Mouse (Mus musculus): Measurements from ENCODE around the gene Il2rb. TPM values are rescaled to one million over a fixed set of nuclear protein-coding genes. Genes with fewer than 3 reads are reported as not detected.
A peak's percentile ranks its signal among the peaks of the same experiment; 100 is the strongest.

Gene Il2rb
- polyA plus RNA-seq, 1 experiment from 2014 or later = not detected

DNA sequence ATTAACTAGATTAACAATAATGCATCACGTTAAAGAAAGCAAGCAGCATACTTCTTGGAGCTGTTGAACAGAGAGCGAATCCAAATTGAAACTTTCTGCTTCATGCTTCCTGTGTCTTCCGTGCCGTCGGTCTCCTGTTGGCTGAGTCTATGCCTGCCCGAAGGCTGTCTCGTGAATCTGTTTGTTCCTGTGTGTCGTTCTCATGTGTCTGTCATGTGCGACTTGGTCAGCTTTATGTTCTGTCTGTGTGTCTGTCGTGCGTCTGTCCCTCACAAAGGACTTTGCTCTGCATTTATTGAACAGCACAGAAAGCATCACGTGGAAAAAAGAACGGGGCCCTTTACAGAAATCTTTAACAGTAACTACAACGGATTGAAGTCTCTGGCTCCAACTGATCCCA is 17.9 kb upstream of the Il2rb start:
- peaks cover 36% of the 10 kb centered on the region for H3K4me1 ChIP-seq
- WGBS = 91% methylated on average over 14 of the region's 14 CpGs
- no peaks in the 10 kb centered on the region for H3K36me3 ChIP-seq (replicated peaks)

DNA sequence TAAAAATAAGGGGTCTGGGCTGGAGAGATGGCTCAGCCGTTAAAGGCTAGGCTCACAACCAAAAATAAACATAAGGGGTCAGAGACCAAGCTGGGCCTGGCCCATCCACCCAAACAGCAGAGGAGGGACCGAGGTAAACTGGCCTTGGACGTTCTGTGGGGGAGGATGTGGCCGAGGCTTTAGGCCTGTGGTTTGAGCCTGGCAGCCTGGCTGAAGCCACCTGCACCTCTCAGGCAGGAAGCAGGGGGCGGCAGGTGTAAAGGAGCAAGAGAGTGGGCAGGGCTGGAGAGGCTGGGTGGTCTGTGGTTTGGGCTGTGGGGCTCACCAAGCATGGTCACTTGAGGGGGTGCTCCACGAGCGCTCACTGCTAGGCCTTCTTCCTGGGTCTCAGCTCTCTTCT is 16.9 kb upstream of the Il2rb start:
- Histone ChIP-seq H3K9me3 (no peaks in the 10 kb centered on the region), H3K36me3 (replicated peaks) (no peaks in the 10 kb centered on the region), H3K4me3 (no peak overlapping the region), H3K27me3 (ENCODE audit: poor library complexity, severe bottlenecking) (no peaks in the 10 kb centered on the region), H3K4me1 (peaks cover 31% of the 10 kb centered on the region), H3K27ac (no peak overlapping the region)
- 80% methylated on average over 7 of the region's 7 CpGs for WGBS
- no peak for DNase-seq (ENCODE audit: extremely low spot score, low spot score)

More for the DNA sequence above, 17.9 kb upstream of the Il2rb start:
- no peak overlapping the region for H3K4me3 ChIP-seq
- DNase-seq (ENCODE audit: extremely low spot score, low spot score) = no peak
- no peak overlapping the region for H3K27ac ChIP-seq
- no peaks in the 10 kb centered on the region for H3K27me3 ChIP-seq (ENCODE audit: poor library complexity, severe bottlenecking)
- no peaks in the 10 kb centered on the region for H3K9me3 ChIP-seq

DNA sequence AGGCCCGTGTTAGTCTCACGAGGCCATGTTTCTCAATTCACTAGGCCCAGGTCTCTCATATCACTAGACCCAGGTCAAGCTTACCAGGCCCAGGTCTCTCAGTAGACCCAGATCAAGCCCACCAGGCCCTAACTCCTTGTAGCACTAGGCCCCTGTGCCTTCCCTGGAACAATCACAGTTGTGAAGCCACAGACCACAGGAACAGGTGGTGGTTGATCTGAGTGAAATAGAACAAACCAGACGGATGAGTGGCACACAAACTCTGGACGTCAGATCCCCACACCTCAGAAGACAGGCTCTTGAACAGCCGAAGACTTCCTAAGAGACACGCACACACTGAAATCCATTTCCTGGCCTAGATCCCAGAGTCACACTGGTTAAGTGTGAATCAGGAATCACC is 15.7 kb upstream of the Il2rb start:
- DNase-seq (ENCODE audit: extremely low spot score, low spot score) = no peak
- WGBS = 89% methylated on average over 6 of the region's 6 CpGs
- Histone ChIP-seq H3K27me3 (ENCODE audit: poor library complexity, severe bottlenecking) (no peaks in the 10 kb centered on the region), H3K4me3 (no peak overlapping the region), H3K9me3 (no peaks in the 10 kb centered on the region), H3K36me3 (replicated peaks) (no peaks in the 10 kb centered on the region), H3K27ac (peak overlapping the region; percentile 82; the same call in 1 of the 2 replicates), H3K4me1 (peaks cover 29% of the 10 kb centered on the region)

DNA sequence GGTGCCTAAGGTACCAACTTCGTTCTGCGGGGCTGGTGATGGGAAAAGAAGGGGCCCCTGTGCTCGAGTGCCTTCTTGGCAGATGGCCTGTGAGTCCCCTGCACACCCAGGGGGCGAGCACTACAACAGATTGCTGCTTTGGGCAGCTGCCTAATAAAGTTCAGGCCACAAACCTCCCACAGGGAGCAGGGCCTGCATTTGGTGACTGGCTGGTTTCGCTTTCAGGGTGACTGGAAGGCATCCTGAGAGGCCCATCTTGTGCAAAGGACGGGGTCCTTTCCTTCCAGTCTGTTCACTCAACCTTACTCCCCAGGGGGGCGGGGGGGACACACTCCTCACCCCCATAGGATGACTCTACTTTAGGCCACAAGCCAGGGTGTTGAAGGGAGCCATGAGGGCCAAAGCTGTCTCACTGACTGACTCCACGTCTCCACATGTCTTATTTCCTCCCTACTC is 15.1 kb upstream of the Il2rb start:
- 74% methylated on average over 8 of the region's 8 CpGs for WGBS
- H3K4me1 ChIP-seq = peaks cover 23% of the 10 kb centered on the region
- DNase-seq (ENCODE audit: extremely low spot score, low spot score) = no peak
- H3K9me3 ChIP-seq = no peaks in the 10 kb centered on the region
- H3K36me3 ChIP-seq (replicated peaks) = no peaks in the 10 kb centered on the region
- H3K4me3 ChIP-seq = peak overlapping the region; percentile 25; the same call in 1 of the 2 replicates
- H3K27me3 ChIP-seq (ENCODE audit: poor library complexity, severe bottlenecking) = no peaks in the 10 kb centered on the region
- H3K27ac ChIP-seq = peak overlapping the region; percentile 82

DNA sequence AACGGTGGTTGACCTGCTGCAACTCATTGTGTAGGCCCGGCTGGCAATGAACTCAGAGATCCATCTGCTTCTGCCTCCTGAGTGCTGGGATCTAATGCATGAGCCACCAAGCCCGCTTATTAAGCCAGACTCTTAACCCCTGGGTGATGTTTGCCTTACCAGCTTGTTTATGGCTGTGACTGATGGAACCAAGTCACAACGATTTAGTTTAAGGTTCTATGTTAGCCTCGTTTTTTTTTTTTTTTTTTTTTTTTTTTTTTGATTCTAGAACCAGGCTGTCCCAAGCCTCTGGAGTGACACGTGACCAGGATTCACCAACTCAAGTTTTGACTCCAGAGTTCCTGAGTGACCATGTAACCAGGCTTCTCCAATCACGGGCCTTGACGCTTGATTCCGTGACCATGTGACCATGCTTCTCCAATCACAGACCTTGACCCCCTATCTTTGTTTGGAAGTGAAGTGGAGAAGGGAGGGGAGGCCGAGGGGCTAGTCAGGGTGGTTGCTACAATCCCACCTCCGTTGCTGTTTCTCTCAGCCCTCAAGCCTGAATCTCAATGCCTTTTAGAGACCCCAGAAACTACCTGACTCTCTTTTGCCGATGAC is 14.3 kb upstream of the Il2rb start:
- no peaks in the 10 kb centered on the region for H3K36me3 ChIP-seq (replicated peaks)
- H3K4me1 ChIP-seq = peaks cover 15% of the 10 kb centered on the region
- H3K27ac ChIP-seq = peak overlapping the region; percentile 82
- WGBS = 46% methylated on average over 12 of the region's 12 CpGs
- peak; percentile 37 for DNase-seq (ENCODE audit: extremely low spot score, low spot score)
- H3K4me3 ChIP-seq = peak overlapping the region; percentile 25; the same call in 1 of the 2 replicates
- H3K27me3 ChIP-seq (ENCODE audit: poor library complexity, severe bottlenecking) = no peaks in the 10 kb centered on the region
- peaks cover 6% of the 10 kb centered on the region; the same call in 1 of the 2 replicates for H3K9me3 ChIP-seq

DNA sequence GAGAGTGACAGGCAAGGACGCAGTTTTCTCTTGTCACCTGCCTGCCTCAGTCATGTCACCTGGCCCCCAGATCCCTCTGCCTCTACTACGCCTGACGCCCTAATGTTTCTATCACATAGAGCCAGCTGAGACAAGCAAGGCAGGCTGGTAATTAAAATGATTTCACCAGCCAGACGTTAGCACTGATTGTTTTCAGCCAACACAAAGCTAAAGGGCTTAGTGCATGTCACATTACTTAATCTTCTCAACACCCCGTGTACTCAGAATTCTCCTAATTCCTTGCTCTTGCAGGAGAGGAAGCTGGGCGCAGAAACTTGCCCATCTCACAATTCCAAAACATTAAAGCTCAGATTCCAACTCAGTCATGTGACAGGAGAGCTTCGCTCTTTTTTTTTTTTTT is 13.4 kb upstream of the Il2rb start:
- peaks cover 6% of the 10 kb centered on the region; the same call in 1 of the 2 replicates for H3K9me3 ChIP-seq
- no peak overlapping the region for H3K27ac ChIP-seq
- 70% methylated on average over 7 of the region's 7 CpGs for WGBS
- no peaks in the 10 kb centered on the region for H3K36me3 ChIP-seq (replicated peaks)
- H3K4me1 ChIP-seq = peaks cover 12% of the 10 kb centered on the region
- DNase-seq (ENCODE audit: extremely low spot score, low spot score) = no peak
- no peak overlapping the region for H3K4me3 ChIP-seq
- no peaks in the 10 kb centered on the region for H3K27me3 ChIP-seq (ENCODE audit: poor library complexity, severe bottlenecking)

DNA sequence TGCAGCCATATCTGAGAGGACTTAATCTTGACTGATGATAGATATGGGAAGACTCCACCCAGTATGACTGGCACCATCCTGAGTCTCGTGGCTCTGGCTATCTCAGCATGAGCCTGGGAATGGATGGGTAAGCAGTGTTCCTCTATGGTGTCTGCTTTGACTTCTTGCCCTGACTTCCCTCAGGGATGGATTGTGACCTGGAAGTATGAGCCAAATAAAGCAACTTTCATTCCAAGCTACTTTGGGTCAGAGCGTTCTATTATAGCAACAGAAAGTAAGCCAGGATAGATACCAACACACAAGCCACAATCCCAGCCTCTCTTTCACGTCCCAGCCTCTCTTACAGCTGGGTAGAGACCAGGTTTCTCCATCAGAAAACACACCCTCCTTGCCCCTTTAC is 10.5 kb upstream of the Il2rb start:
- no peak overlapping the region for H3K4me3 ChIP-seq
- WGBS = 84% methylated on average over 3 of the region's 3 CpGs
- peaks cover 6% of the 10 kb centered on the region; the same call in 1 of the 2 replicates for H3K9me3 ChIP-seq
- H3K4me1 ChIP-seq = peaks cover 12% of the 10 kb centered on the region
- H3K27ac ChIP-seq = no peak overlapping the region
- H3K36me3 ChIP-seq (replicated peaks) = no peaks in the 10 kb centered on the region
- DNase-seq (ENCODE audit: extremely low spot score, low spot score) = no peak
- H3K27me3 ChIP-seq (ENCODE audit: poor library complexity, severe bottlenecking) = no peaks in the 10 kb centered on the region

DNA sequence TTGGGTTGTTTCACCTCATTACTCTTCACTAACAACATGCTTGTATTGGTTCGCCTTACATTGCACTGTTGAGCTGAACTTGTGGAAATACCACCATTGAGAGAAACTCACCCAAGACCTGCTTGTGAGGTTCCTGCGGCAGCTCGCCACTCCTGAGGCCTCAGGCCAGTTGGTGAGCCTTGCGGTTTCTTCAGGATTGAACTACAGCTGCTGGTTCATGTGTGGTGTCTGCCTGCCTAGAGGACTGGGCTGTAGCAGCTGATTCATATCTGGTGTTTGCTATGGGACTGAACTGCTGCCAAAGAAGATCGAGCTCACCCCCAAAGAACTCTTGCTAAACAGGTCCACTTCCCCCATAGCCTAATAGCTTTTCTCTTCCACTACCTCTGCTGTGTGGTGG is 9.7 kb upstream of the Il2rb start:
- H3K36me3 ChIP-seq (replicated peaks) = no peaks in the 10 kb centered on the region
- no peak for DNase-seq (ENCODE audit: extremely low spot score, low spot score)
- peaks cover 7% of the 10 kb centered on the region for H3K4me1 ChIP-seq
- H3K9me3 ChIP-seq = peaks cover 6% of the 10 kb centered on the region; the same call in 1 of the 2 replicates
- no peak overlapping the region for H3K27ac ChIP-seq
- H3K27me3 ChIP-seq (ENCODE audit: poor library complexity, severe bottlenecking) = no peaks in the 10 kb centered on the region
- 96% methylated on average over 5 of the region's 5 CpGs for WGBS
- H3K4me3 ChIP-seq = no peak overlapping the region

DNA sequence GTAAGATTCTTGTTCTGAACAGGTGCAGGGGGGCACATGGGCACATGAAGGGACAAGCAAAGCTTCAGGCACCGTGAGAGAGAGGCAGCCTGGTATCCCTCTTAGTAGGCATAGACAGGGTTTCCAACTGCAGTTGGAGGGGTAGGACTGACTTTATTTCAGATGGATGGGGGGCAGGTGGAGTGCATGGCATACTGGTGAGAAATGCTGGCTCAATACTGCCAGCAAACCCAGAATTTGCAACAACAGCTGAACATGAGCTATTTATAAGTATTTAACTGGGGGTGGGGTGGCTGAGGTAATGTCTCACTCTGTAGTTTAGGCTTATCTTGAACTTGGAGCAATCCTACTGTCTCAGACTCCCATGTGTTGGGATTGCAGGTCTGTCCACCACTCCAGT is 8.9 kb upstream of the Il2rb start:
- DNase-seq (ENCODE audit: extremely low spot score, low spot score) = no peak
- 89% methylated on average over 1 of the region's 1 CpGs for WGBS
- peaks cover 3% of the 10 kb centered on the region; the same call in 1 of the 2 replicates for H3K4me1 ChIP-seq

DNA sequence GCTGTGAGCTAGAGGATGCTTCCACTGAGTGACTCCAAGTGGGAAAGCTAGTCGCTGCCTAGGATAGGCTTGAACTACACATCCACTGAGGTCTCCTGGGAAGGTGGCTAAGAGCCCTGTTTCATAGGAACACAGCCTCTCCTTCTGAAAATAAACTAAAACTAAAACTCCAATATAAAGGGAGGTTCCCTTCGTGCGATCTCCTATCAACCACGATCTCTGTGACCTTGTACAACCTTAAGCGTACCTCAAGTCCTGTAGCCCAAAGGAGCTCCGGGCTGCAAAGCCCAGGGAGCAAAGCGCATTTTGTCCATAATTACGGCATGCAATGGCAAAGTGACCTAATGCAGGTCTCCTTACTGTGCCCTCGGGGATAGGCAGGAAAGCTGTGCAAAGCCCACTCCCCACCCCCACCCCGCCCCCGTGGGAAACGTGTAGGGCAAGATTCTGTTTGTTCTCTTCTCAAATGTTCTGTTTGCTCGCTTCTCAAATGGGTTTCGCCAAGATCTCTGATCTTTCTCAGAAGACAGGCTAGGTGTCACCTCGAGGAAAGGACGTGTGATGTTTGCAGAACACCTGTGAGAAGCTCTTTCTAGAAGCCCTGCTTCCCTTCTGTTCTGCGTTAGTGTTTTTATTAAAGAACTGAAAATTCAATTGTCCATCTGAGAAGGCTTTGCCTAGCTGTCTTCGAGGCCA is 7.5 kb upstream of the Il2rb start:
- H3K27me3 ChIP-seq (ENCODE audit: poor library complexity, severe bottlenecking) = no peaks in the 10 kb centered on the region
- peaks cover 6% of the 10 kb centered on the region; the same call in 1 of the 2 replicates for H3K9me3 ChIP-seq
- H3K4me1 ChIP-seq = no peaks in the 10 kb centered on the region
- H3K27ac ChIP-seq = no peak overlapping the region
- no peaks in the 10 kb centered on the region for H3K36me3 ChIP-seq (replicated peaks)
- 87% methylated on average over 18 of the region's 18 CpGs for WGBS
- no peak overlapping the region for H3K4me3 ChIP-seq
- no peak for DNase-seq (ENCODE audit: extremely low spot score, low spot score)

More for the DNA sequence above, 8.9 kb upstream of the Il2rb start:
- Histone ChIP-seq H3K36me3 (replicated peaks) (no peaks in the 10 kb centered on the region), H3K4me3 (no peak overlapping the region), H3K27ac (no peak overlapping the region), H3K27me3 (ENCODE audit: poor library complexity, severe bottlenecking) (no peaks in the 10 kb centered on the region), H3K9me3 (peaks cover 6% of the 10 kb centered on the region; the same call in 1 of the 2 replicates)

DNA sequence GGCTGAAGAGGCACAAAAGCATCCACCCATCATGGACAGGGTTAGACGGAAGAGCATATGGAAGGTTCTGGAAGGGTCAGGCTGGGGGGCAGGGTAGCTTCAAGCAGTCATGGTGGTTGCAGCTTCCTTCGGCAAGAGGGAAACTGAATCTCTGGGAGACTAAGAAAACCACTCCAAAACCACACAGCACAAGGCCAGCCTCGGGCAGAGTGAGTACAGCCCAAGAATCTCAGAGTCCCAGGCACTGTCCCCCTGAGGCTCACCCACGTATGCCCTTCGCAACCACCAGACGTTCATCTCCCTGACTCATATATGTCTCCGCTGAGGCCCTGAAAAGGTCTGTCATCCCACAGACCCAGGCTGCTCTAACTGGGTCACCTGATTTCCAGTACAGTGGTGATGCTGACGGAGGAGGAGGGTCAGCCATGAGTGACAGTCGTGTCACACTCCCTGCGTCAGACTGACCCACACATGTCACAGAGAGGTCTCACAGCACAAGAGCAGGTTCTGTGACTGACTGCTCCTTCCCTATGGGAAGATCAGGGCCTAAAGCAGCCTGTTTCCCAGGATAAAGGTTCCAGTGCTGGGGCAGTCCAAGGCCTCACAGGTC is 1.6 kb downstream of the Il2rb start:
- 0 out of 2 replicates have a peak, but pooled peaks cover 3% of the 10 kb centered on the region for H3K4me1 ChIP-seq
- 85% methylated on average over 10 of the region's 10 CpGs for WGBS
- H3K27me3 ChIP-seq (ENCODE audit: poor library complexity, severe bottlenecking) = no peaks in the 10 kb centered on the region
- H3K36me3 ChIP-seq (replicated peaks) = no peaks in the 10 kb centered on the region
- no peak for DNase-seq (ENCODE audit: extremely low spot score, low spot score)
- H3K27ac ChIP-seq = no peak overlapping the region
- H3K9me3 ChIP-seq = no peaks in the 10 kb centered on the region
- no peak overlapping the region for H3K4me3 ChIP-seq

DNA sequence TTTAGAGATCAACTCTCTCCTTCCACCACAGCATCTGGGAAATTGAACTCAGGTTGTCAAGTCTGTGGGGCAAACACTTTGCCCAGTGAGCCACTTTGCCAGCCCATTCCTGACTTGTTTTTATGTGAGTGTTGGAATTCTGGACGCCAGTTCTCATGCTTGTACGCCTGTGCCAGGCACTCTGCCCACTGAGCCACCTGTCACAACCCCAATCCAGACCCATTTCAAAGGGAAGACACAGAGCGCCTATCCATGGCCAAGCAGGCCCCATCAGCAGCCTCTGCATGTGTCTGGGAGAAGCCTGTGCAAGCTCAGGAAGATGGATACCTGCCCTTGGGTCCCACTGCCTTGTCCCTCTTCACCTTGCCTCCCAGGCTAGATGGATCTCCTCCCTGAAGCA is 3.8 kb downstream of the Il2rb start:
- Histone ChIP-seq H3K27me3 (ENCODE audit: poor library complexity, severe bottlenecking) (no peaks in the 10 kb centered on the region), H3K27ac (no peak overlapping the region), H3K4me1 (0 out of 2 replicates have a peak, but pooled peaks cover 3% of the 10 kb centered on the region), H3K4me3 (no peak overlapping the region), H3K9me3 (no peaks in the 10 kb centered on the region), H3K36me3 (replicated peaks) (no peaks in the 10 kb centered on the region)
- no peak for DNase-seq (ENCODE audit: extremely low spot score, low spot score)
- WGBS = 74% methylated on average over 3 of the region's 3 CpGs

DNA sequence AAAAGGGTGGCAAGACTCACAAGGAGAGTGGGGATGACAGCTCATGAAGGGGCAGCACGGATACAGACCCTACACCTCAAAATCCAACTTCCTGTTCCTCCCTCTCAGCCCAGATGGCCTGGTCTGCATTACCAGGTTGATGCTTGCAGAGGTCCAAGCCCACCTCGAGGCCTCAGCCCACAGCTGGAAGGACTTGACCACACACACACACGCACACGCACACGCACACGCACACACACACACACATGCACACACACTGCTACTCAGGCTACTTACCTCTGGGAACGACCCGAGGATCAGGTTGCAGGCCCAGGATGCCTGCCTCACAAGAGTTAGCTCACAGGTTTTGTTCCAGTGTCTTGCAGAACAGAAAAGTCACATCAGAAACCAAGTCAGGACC is 5.2 kb downstream of the Il2rb start:
- 0 out of 2 replicates have a peak, but pooled peaks cover 3% of the 10 kb centered on the region for H3K4me1 ChIP-seq
- H3K4me3 ChIP-seq = no peak overlapping the region
- no peaks in the 10 kb centered on the region for H3K9me3 ChIP-seq
- 81% methylated on average over 8 of the region's 8 CpGs for WGBS
- no peak for DNase-seq (ENCODE audit: extremely low spot score, low spot score)
- no peaks in the 10 kb centered on the region for H3K36me3 ChIP-seq (replicated peaks)
- no peaks in the 10 kb centered on the region for H3K27me3 ChIP-seq (ENCODE audit: poor library complexity, severe bottlenecking)
- no peak overlapping the region for H3K27ac ChIP-seq
